Mouse (Mus musculus) thymus, adult 2 months (tissue): ENCODE measurements around the gene Phf21a. TPM values are rescaled to one million over a fixed set of nuclear protein-coding genes. Genes with fewer than 3 reads are reported as not detected.

Experiments
- DNase-seq: peaks from one replicate; pipeline ENCODE4 v3.0.0; 2021
- H3K27ac ChIP-seq: fragments of 200-500 bp; 2 replicates; pipeline ENCODE4 v1.5.1; 2012; ENCODE audit warnings: low read length, control low read depth; ENCODE audit not compliant: control insufficient read depth, insufficient read depth
- H3K27me3 ChIP-seq: fragments of 200-500 bp; 2 replicates; pipeline ENCODE4 v1.6.1; 2012; ENCODE audit warnings: mild to moderate bottlenecking, low read length, moderate library complexity, mixed read lengths; ENCODE audit not compliant: control insufficient read depth, insufficient read depth
- H3K36me3 ChIP-seq: fragments of 200-500 bp; 2 replicates; pipeline ENCODE4 v1.6.1; 2012; ENCODE audit warnings: mild to moderate bottlenecking, low read length, moderate library complexity; ENCODE audit not compliant: control insufficient read depth, insufficient read depth
- H3K4me1 ChIP-seq: fragments of 200-500 bp; replicated peaks from 2 replicates; pipeline ENCODE4 v1.6.1; 2012; ENCODE audit warnings: low read length; ENCODE audit not compliant: control insufficient read depth, insufficient read depth
- H3K4me3 ChIP-seq: fragments of 200-500 bp; 2 replicates; pipeline ENCODE4 v1.5.1; 2012; ENCODE audit warnings: mild to moderate bottlenecking, low read length, control low read depth, moderate library complexity; ENCODE audit not compliant: control insufficient read depth, insufficient read depth
- CTCF ChIP-seq: fragments of 200-500 bp; IDR thresholded peaks from 2 replicates; pipeline ENCODE4 v1.5.1; 2012; ENCODE audit warnings: mild to moderate bottlenecking, control low read depth, low read length, moderate library complexity, borderline replicate concordance; ENCODE audit not compliant: control insufficient read depth, poor library complexity, insufficient read depth; ENCODE audit errors: extremely low read depth
- POLR2A ChIP-seq: fragments of 200-500 bp; IDR thresholded peaks from 2 replicates; pipeline ENCODE4 v1.6.1; 2012; ENCODE audit warnings: mild to moderate bottlenecking, low read length, control low read depth, moderate library complexity; ENCODE audit not compliant: control insufficient read depth, poor library complexity, insufficient read depth; ENCODE audit errors: extremely low read depth
- WGBS: fragments of 180-500 bp; shearing (Covaris S2); methylation state at CpG from one replicate; pipeline ENCODE4 v1.1.7; 2018; 5-methylcytosine and 5-hydroxymethylcytosine counted together
- polyA plus RNA-seq: library from polyadenylated mRNA; depleted of rRNA; stranded (reverse); fragments of >200 nt; gene quantifications from 2 replicates; pipeline ENCODE4 v1.2.3, GENCODE M21; 2012

The Phf21a gene
- polyA plus RNA-seq, 1 experiment: 81.6 TPM

DNA sequence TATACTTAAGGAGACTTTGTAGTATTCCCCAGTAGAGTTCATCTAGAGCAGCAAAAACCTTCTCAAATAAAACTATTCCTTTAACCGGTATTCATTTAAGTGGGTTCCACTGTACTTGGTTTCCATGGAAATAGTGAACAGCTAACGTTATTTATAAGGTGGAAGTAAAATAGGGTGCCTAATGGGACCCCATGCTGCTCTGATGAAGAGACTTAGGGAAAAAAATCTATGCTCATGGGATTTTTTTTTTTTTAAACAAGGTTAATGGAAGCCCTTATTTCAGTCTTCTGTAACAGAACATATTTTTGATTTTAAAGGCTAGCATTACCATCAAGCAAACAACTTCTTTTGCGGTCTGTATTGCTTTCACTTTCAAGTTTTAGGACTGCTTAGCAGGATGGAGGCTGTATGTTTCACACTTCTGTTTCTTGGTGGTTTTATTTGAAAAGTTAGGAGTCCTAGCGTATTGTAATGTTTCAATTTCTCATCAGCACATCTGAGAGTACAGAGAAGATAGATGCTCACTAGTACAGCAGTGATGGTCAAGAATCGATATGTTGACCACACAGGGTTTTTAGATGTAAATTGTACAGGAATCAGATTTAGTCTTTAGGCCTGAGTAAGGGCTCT, 112.2 kb downstream of the Phf21a start:
- H3K4me3 ChIP-seq: no peak overlapping the region
- no peaks in the 10 kb centered on the region for H3K36me3 ChIP-seq
- H3K27ac ChIP-seq: no peak overlapping the region; the same call in 1 of the 2 replicates
- 13% methylated on average over 5 of the region's 5 CpGs for WGBS
- DNase-seq: no peak
- H3K27me3 ChIP-seq: no peaks in the 10 kb centered on the region
- peaks cover 11% of the 10 kb centered on the region for H3K4me1 ChIP-seq
- TF ChIP-seq CTCF (no peak), POLR2A (no peak)

DNA sequence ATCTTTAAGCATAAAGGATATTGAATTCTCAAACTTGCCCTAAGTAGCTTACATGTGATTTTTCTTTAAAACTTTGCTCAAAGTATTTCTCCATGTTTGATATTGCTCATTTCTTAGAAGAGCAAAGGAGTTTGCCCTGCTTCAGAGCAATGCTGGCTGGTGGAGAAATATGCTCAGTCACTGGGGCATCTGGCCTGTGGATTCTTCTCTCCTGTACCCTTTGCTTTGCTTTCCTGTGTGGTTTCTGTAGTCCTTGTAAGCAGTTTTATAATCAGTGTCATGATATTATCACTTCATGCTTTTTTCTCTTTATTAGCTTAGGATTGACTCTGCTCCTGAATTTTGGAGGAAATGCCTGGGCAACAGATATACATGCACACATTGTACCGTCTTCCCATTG, 117.5 kb downstream of the Phf21a start:
- 42% methylated on average over 1 of the region's 1 CpGs for WGBS
- TF ChIP-seq CTCF (no peak), POLR2A (no peak)
- Histone ChIP-seq H3K4me1 (peaks cover 3% of the 10 kb centered on the region), H3K4me3 (no peak overlapping the region), H3K27me3 (no peaks in the 10 kb centered on the region), H3K36me3 (no peaks in the 10 kb centered on the region), H3K27ac (no peak overlapping the region)
- DNase-seq: no peak

DNA sequence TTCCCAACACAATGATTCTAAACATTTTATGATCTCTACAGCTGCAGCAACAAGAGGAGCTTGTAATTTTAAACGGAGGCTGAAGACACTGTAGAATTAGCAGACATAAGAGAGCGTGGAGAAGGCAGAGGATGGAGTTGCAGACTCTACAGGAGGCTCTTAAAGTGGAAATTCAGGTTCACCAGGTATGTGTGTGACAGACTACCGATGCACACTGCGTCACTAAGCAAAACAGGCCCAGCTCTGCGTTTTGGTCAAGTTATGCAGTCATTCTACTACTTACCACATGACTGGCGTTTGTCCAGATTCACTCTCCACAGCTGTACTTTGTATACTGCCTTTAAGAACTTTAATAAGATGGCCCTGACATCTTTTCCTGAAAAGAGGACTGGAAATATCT, 128.5 kb downstream of the Phf21a start:
- no peak for TF ChIP-seq CTCF
- TF ChIP-seq POLR2A: no peak
- H3K4me1 ChIP-seq: no peaks in the 10 kb centered on the region
- WGBS: 92% methylated on average over 6 of the region's 6 CpGs
- no peak for DNase-seq
- no peaks in the 10 kb centered on the region for H3K27me3 ChIP-seq
- H3K27ac ChIP-seq: no peak overlapping the region
- peaks cover 14% of the 10 kb centered on the region for H3K36me3 ChIP-seq
- H3K4me3 ChIP-seq: no peak overlapping the region

DNA sequence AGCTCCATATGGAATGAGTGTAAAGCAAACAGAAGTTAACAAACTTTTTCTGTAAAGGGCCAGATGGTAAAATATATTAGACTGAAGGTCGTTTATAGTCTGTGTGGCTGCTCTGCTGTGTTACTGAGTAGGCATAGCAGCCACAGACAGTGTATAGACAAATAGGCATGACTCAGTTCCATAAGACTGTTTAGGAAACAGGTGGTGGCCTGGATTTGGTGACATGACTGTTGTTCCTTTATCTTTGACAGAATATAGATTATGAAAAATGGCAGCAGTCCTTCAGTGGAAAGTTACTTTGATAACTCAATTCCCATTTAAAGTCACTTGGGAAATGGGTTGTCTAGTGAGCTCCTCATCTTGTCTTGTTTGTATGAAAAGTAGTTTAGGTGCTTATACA, 132.7 kb downstream of the Phf21a start:
- no peak for TF ChIP-seq CTCF
- TF ChIP-seq POLR2A: no peak
- Histone ChIP-seq H3K27me3 (no peaks in the 10 kb centered on the region), H3K36me3 (peaks cover 10% of the 10 kb centered on the region; the same call in 1 of the 2 replicates), H3K4me1 (no peaks in the 10 kb centered on the region), H3K27ac (no peak overlapping the region), H3K4me3 (no peak overlapping the region)
- 88% methylated on average over 1 of the region's 1 CpGs for WGBS
- DNase-seq: no peak

DNA sequence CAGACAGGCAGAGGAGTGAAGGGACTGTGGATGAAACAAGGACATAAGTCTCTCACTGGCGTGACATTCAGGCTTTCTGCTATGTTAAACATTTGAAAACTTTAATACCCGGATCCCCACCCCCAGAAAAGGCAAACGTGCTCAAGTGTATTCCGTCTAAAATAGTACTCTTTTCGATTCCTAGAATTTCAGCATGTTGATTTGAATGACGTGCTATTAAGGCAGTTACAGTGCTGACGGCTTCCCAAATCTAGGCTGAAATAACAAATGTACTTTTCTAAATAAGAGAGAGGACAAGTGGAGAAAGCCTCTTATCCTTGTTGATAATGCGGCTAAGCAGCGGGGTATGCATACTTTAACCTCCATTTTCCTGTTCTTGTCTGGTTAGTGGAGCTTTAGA, 137.1 kb downstream of the Phf21a start:
- DNase-seq: no peak
- Histone ChIP-seq H3K4me3 (no peak overlapping the region), H3K27me3 (no peaks in the 10 kb centered on the region), H3K36me3 (peaks cover 24% of the 10 kb centered on the region), H3K4me1 (no peaks in the 10 kb centered on the region), H3K27ac (no peak overlapping the region)
- 97% methylated on average over 9 of the region's 9 CpGs for WGBS
- TF ChIP-seq CTCF: no peak
- no peak for TF ChIP-seq POLR2A

DNA sequence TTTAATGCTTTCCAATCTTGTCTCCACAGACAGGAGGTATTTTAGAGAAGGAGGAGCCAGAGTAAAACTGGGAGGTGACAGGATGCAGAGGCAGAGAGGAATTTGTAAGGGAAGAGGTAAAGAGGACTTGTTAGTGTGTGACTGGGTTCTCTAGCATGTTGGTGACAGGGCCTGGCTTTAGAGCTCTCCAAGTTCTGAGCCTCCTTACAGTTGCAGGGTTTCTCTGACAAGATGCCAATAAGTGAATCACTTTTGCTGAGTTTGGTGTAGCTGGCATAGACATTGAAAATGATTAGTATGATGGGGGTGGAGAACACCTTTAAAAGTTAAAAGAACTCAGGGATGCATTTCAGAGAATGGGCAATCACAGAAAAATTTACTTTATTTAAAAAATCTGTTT, 138.8 kb downstream of the Phf21a start:
- Histone ChIP-seq H3K27ac (no peak overlapping the region), H3K4me3 (no peak overlapping the region), H3K36me3 (peaks cover 28% of the 10 kb centered on the region)

DNA sequence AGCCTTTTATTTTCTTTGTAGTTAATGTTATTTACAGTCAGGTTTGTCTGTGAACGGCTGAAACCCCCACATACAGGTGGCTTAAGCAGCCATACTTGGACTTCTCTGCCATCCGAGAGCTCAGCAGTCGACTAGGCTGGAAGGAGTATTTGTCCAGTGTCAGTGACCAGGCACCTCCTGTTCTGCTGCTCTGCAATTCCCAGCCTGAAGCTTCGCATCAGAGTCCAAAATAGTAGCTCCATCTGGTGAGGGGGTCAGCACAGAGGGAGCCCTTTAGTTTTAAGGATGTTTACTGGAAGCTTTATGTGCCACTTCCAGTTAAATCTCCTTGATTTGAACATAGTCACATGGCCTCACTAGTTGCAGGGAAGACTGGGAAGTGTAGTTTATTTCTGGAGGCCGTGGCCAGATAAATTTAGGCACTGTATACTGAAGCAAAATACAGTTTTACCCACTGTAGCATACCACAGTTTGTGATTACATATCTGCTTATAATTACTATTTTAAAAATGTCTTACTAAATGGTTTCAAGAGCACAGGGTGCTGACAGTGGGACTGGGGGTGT, 141.9 kb downstream of the Phf21a start:
- no peak for DNase-seq
- H3K36me3 ChIP-seq: peaks cover 32% of the 10 kb centered on the region
- no peaks in the 10 kb centered on the region for H3K4me1 ChIP-seq
- no peak overlapping the region for H3K27ac ChIP-seq
- TF ChIP-seq POLR2A (no peak), CTCF (no peak)
- H3K4me3 ChIP-seq: no peak overlapping the region
- H3K27me3 ChIP-seq: no peaks in the 10 kb centered on the region
- 98% methylated on average over 5 of the region's 5 CpGs for WGBS

More for the DNA sequence above, 138.8 kb downstream of the Phf21a start:
- TF ChIP-seq CTCF: no peak
- no peak for TF ChIP-seq POLR2A
- DNase-seq: no peak
- Histone ChIP-seq H3K4me1 (no peaks in the 10 kb centered on the region), H3K27me3 (no peaks in the 10 kb centered on the region)
